Mouse (Mus musculus) gastrocnemius, postnatal 36 days (tissue): ENCODE data around the gene Rnf207. TPM values are rescaled to one million over a fixed set of nuclear protein-coding genes. Genes with fewer than 3 reads are reported as not detected.

Experiments used
- DNase-seq, 2 experiments: peaks; one replicate each; pipeline ENCODE4 v3.0.0; 2022
- intact Hi-C: fragments of 180-260 bp; cut with DNase I; formaldehyde crosslinking; loops from one replicate; pipeline ENCODE4 v1.15.1; 2025
- total RNA-seq, 2 experiments: library from RNA; stranded (reverse); gene quantifications; 2 replicates each; pipeline ENCODE4 v1.2.3; 2021

The Rnf207 gene
- total RNA-seq, 2 experiments from 2014 or later: not detected

DNA sequence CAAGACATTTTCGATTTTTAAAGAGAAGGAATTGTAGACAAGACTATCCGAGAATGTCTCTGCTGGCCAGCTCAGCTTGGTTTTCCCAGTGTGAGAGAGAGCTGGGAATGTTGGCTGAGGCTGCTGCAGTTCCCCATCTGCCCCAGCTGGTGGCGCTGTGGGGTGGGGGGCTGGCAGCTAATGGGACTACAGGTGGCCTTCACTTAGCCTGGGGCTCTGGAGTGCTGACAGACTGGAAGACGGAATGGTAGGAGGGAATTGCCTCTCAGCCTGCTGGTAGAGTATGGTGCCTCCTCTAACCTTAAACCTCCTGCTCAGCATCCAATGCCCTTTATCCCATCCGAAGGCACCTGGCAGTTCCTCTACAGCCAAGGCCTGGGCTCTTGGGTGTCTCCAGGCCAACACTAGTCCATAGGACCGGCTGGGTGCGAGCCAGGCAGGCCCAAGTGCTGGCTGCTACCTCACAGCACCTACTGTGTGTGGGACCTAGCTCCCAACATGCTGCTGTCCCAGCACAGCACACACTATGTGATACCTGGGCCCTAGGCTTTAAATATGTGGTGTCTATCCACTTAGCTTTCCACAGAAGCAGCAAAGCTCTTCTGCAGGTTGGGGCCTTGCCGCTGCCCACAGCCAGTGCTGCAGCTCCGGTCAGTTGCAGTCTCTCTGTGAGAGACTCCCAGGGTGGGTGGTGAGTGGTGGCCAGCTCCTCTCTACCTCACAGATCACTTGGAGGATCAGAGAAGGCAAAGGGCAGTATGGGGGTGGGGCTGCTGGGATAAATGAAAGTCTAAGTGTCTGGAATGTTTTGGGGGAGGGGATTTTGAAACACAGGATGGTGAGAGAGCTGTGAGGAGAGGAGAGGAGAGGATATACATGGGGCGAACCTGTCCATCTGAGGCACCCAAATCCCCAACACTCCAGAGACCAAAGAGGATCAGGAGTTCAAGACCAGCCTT is 42.1 kb downstream of the Rnf207 start:
- intact Hi-C loops: no loop called here
- DNase-seq: no peak

DNA sequence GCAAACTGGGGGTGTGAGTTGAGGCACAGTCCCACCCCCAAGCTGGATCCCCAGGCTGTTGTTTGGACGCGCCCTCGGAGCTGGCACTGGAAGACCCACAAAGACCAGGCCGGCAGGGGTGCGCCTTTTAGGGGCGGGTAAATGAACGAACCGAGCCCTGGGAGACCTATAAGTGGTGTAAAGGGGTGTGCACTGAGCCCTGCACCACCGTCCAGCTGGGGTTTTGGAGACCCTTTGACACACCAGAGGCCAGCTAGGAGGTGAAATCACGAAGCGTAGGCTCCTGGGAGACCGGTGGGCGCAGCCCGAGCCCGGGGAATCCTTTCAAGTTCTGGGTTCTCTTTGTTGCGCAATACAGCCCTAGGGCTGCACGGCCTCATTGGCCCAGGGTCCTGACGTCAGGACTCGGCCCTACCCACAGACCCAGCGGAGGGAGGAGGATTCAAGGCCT is 44.1 kb downstream of the Rnf207 start:
- DNase-seq: peak; percentile 42 to 54
- intact Hi-C loops: no loop called here

DNA sequence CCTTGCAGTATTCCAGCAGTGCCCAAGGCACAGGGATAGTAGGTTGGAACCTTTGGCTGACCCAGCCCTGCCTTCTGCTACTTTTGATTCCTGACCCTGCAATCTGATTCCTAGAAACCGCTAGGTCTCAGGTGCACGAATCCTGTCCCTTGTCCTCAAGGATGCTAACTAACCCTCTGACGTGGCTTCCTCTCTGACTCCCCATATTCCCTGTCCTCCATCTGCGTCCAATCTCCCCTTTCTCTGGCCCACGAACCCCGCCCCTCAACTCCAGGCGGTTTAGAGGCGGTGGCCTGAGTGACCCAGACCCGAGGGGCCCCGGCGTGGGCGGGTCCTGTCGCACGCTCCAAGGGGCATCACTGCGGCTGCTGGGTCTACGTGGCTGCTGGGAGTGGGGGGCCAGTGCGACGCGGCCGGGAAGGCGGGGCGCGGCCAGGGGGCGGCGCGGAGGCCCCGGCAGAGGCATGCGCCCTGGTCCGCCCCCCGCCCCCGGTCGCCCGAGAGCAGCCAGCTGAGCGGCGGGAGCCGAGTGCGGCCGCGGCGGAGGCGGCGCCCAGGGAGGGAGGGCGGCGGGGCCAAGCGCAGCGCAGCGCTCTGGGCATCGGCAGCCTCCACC is 45.1 kb downstream of the Rnf207 start, which contains the start of gene Gpr153:
Gene Gpr153 (plus strand): TSS at position 612 of the 616 bp plus-strand sequence.
- intact Hi-C loops: loop anchor here (2.0 kb wide), 1 partner anchor 57 kb away; no protein-coding TSS in a partner anchor
- peak in 1 of 2 experiments; percentile 59 for DNase-seq

DNA sequence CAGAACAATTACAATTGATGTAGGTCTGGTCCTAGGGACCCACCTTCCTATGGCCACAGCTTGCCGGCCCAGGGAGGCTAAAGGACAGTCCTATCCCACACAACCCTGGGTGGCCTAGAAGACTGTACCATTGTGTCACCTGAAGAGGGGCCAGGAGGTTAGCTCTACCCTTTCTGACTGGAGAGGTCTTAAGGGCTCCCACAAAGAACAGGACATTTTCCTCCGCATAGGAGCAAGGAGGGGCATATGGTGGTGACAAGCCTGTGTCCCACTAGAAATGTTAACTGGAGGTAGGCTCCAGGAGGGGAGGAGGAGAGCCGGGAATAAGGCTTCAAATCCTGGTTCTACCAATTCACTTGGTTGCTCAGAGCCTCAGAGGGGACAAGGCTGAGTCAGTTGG is 45.6 kb downstream of the Rnf207 start:
- intact Hi-C loops: loop anchor here (2.0 kb wide), 1 partner anchor 56 kb away; no protein-coding TSS in a partner anchor
- no peak for DNase-seq

DNA sequence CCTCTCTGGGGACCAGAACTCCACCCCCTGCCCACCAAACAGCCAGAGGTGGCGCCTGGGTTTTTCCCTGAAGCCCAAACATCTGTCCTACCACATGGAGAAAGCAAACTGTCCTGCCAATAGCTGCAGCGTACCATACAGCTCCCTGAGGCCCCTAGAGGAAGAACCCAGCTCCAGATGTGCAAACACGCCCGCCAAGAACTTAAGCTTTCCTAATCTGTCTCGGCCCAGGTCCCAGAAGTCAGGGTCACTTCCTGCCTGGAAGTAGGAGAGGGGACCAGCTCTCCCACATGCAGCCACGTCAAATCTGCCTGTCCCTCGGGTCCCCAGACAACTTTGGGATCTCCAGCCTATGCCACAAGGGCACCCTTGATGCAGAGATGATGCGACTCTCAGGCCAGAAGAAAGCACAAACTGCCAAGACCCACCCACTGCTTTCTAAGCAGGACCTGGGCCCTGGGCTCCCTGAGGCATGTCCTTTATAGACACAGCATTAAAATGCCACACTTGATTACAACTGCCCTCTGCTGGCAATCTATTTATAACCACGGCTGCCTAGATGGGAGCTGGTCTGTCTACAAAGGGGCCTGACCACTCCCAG is 46.2 kb downstream of the Rnf207 start:
- peak; percentile 66 to 68 for DNase-seq
- intact Hi-C loops: loop anchor here (2.0 kb wide), 1 partner anchor 56 kb away; no protein-coding TSS in a partner anchor

DNA sequence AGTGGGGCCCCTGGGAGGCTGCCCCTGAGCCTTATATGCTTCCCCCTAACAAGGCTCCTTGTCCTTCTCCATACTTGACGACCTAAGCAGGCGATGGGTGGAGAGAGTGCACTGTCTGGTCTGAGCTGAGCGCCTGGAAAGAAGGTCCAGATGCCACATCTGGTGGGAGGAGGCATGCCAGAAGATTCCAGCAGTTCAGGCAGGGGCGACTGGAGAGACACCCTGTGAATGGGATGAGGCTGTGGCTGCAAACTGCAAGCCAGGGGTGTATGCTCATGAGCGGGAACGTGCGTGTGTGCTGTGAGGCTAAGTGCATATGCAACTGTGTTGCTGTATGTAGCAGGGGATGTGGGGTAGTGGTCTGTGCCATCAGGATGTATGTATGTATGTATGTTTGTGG is 46.8 kb downstream of the Rnf207 start:
- intact Hi-C loops: loop anchor here (2.0 kb wide), 1 partner anchor 55 kb away; no protein-coding TSS in a partner anchor
- no peak for DNase-seq

DNA sequence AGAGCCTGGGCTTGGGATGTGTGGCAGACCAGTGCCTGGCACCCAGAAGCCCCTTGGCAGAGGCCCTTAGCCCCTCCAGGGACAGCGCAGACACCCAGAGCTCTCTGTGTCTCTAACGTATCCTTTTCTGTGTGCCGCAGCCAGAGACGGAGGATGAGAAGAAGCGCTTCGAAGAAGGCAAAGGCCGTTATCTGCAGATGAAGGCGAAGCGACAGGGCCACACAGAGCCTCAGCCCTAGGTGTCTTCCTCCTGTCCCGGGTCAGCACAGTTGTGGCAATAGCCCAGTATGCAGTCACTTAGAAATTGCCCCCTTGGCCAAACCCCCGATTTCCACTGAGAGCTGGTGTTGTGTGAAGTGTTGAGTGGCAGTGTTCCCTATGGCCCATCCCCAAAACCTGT is 47.5 kb downstream of the Rnf207 start:
- no peak for DNase-seq
- intact Hi-C loops: no loop called here

DNA sequence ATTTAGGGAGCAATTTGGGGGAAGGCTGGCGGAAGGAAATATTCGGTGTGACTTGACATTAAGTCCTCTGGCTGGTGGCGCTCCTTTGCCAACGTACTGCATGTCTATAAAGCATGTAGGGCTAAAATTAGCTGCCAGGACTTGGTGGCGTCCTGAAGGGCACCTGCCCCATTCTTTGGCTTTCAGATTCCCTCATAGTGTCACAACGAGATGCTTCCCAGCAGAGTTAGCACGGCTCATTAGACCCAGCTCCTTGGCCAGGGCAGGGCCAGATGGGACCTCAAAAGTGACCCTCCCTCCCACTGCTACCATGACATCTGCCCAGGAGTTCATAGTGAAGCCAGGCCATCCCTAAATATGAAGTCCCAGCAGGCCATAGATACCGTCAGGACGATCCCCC is 48.2 kb downstream of the Rnf207 start:
- intact Hi-C loops: no loop called here
- no peak for DNase-seq

DNA sequence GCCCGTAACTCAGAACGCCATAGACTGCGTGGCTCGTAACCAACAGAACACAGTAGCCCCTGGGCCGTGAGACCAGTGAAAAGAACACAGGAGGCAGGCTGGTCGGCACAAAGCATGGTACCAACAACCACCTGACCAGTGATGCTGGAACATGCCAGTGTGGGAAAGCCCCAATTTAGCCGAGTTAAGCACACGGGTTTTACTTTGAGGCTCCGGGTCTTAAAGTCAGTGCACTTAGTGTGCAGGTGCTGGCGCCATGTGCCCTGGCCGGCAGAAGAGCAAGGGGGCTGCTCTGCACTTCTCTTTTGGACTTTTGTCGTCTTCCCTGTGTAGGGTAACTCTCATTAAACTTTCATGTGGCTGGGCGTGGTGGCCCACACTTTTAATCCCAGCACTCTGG is 48.8 kb downstream of the Rnf207 start:
- no peak for DNase-seq
- intact Hi-C loops: no loop called here

DNA sequence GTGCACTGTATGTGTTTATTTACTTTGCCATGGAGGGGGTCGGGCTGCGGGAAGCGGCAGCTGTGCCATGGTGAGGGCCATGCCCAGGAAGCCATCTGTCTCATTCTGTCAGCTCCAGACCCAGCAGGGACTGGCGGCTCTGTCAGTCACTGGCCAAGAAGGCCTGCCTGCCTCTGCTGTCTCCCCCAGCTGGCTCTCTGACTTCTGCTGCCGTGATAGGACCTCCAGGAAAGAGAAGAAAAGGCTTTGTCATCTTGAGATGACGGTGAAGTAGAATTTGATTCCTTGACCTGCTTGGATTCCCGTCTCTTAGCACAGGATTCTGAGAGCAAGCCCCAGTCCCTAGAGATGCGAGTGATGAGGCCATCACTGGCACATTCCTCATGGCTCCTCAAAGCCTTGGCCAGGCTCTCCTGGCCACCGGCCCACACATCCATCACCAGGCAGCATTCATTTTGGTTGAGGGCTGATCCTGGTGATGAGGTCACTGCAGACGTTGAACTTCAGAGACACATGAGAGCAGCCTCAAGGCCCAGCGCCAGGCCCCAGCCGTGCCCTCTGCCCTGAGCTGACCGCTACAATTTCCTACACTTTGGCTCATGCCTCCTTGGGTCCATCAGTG is 50.9 kb downstream of the Rnf207 start:
- peak; percentile 68 to 70 for DNase-seq
- intact Hi-C loops: no loop called here

DNA sequence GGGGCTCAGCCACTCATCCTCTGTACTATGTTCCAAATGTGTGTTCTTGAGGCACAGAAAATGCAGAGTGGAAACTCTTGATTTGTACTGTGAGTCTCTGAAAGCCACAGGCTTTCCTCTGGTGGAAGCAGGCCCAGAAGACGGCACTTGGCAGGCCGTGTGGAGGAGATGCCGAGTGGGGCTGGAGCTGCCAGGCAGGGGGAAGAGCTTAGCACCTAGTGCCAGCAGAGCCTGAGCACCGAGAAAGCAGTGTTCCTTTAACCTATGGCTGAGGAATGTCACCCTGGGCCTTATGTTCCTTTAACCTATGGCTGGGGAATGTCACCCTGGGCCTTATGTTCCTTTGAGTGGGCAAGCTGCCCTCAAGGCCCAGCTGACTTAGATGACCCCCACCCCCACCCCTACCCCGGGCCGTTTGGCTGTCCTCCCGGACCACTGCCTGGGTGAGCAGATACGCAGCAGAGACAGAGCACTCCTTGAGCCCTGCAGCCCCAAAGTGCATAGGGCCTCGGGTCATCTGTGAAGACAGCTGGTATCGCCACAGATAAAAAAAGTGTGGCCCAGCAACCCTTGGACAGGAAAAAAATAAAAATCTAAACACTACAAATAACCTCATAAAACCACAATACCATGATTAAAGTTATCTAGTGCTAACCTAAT is 52.4 kb downstream of the Rnf207 start:
- intact Hi-C loops: no loop called here
- DNase-seq: peak; percentile 67 to 70

DNA sequence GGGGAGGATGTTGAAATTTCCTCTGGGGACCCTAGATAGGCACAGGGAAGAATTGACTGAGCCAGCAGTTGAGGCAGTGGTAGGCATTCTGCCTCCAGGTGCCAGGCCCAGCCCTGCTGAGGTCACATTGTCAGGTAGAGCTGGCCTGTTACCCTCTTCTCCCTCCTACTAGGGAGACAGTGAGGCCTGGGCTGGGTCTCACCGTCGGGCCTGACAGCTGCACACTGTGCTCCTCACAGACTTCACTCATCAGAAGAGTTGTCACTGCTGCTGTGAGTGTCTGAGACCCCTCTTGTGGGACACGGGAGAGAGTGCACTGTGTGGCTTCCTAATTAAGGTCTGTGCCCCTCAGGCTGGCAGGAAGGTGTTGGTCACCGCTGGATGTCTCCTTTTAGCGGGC is 53.0 kb downstream of the Rnf207 start:
- intact Hi-C loops: no loop called here
- DNase-seq: no peak

DNA sequence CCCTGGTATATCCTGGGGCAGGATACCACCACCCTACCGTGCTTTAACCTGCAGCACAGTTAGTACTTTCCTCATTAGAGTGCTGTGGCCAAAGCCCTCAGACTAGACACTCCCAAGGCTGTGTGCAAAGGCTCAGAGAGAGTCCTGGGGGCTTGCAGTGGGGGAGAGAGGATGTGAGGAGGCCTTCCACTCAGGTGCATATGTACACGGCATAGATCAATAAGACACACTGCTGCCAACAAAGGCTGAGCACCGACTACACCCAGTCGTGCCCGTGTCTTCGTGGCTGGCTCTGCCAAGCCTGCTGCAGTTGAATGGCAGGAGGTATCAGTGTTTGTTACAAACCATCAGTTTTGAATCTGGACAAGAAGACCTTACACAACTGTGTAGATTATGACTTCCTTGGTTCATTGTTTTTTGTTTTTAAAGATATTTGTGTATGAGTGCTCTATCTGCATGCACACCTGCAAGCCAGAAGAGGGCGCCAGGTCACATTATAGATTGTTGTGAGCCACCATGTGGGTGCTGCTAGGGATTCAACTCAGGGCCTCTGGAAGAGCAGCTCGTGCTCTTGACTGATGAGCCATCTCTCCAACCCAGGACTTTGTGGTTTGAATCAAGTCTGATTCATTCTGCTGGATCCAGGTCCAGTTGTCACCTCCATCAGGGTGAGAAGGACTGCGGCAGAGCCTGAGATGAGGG is 53.8 kb downstream of the Rnf207 start:
- intact Hi-C loops: no loop called here
- DNase-seq: no peak

DNA sequence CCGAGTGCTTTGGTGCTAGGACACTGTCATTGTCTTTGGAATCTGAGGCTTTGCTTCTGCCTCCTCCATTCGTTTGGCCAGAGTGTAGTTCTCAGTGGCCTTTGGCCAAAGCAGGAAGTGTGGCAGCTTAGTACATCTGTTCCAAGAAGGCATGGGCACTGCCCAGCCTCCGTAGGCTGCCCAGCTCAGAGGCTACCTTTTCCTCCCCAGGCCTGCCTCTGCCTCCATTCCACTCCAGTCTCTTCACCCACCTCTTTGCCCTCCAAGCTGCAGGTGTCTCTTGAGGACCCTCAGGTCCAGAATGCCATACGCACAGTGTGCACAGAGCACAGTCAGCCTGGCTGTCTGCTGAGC is 54.6 kb downstream of the Rnf207 start:
- no peak for DNase-seq
- intact Hi-C loops: no loop called here

DNA sequence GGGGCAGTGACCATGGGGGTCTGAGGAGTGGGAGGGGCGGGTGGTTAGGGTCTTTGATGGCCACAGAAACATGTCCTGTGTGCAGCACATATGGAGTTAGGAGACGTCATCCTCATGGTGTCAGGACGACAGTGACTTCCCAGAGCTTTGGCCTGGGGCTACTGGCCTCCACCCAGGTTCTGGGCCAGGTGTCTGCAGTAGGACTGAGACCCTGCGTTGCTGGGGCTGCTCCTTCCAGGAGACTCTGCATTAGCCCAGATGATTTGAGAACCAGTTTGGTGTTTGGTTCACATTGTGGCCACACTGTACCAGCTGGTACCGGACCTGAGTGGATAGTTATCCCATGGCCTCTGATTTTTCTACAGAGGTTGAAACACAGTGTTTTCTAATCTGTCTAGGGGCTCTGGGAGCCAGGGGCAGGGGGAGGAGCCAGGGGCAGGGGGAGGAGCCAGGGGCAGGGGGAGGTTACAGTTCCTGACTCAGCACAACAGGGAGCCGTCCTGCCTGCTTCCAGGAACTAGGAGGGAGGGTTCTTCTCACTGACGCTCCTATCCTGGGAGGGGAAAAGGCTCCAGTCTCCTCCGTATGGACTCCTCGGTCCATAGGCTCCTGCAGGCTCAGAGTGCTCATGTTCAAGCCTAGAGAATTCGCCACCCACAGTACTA is 55.1 kb downstream of the Rnf207 start:
- no peak for DNase-seq
- intact Hi-C loops: no loop called here

DNA sequence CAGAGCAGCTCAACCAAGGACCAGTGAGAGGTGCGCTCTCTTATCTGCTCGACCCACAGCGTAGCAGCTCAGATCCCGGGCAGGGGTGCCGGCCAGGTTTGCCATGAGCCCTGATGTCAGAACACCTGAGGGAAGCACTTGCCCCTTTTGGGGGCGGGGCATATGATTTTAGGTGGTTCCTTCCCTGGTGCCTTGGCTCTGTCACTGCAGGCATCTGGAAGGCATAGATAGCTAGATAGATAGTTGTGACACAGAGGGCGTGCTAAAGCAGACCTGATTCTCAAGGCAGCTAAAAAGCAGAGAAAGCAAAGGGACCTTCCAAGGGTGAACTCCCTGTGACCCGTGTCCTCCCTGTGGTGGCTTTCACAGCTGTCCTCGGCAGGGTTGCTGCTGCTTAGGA is 55.7 kb downstream of the Rnf207 start:
- intact Hi-C loops: no loop called here
- DNase-seq: no peak

DNA sequence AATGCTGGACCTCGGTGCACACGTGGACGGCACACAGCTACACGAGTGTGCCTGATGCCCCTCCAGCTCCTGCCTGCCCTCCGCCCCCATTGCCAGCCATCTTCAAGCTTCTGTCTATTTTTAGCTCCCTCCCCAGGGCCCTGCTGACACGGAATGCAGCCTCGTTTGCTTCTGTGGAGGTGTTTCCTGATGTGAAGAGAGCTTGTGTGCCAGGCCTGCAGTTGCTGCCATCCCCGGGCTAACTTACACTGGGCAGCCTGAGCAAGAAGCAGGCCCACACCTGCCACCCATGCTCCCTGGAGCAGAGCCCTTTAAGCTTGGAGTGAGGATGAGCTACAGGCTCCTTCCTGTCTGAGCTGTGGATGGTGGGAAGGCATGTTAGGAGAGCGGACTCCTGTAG is 56.6 kb downstream of the Rnf207 start:
- intact Hi-C loops: no loop called here
- DNase-seq: no peak

DNA sequence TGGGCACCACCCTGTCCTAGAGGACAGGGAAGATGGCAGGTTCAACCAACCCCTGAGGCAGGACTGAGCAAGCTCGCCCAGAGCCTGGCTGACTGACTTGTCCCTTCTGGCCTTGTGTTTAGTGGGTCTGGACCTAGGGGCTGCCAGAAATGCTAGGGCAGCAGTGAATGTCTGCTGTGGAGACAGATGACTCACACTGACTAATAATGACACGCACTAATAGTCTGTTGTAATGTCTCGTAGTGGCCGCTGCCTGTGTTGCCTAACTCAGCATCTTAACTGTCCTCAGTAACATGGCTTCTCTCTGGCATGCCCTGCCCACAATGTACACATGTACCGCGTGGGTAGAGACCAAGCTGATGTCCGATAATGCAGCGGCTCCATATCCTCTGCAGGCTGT is 58.3 kb downstream of the Rnf207 start:
- no peak for DNase-seq
- intact Hi-C loops: no loop called here

DNA sequence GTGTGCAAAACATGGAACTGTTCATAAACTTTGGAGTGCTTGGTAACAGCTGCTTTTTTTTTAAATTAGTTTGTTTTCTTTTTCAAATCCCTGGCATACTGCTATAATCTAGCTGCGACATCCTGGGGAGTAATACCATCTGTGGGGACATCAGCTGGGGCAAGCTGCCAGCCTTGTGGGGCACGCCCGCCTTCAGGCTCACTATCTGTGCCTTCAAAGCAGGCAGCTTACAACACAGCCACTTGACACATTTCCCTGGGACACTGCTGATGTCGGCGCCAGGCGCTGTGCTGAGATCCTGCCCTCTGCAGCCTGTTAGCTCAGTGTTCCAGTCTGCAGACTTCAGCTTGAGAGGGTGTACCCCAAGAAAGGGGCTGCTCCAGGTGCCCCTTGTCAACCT is 61.7 kb downstream of the Rnf207 start:
- intact Hi-C loops: no loop called here
- DNase-seq: peak; percentile 66 to 69
